Mouse (Mus musculus): ENCODE results near the gene Fbxw5. TPM values are rescaled to one million over a fixed set of nuclear protein-coding genes. Genes with fewer than 3 reads are reported as not detected.

Fbxw5 gene
- polyA plus RNA-seq, 1 experiment from 2014 or later: 118 TPM

DNA sequence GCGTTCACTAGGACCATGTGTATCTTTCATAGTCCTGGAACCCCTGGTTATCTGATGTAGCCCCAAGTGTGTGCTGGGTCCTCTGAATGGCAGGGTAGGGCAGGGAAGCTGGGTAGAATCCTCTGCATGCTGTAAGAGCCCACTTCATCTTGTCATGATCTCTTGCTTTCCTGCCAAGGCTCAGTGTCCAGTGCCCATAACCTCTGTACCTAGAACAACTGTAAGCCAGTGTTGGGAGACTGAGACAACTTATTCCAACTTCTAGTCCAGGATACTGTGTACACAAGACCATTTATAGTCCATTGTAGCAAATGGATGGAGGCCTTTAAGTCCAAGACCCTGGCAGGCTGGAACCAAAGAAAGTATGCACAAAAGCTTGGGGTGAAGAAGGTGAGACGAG, 35.3 kb upstream of the Fbxw5 start:
- H3K4me2 ChIP-seq (replicated peaks): no peak overlapping the region
- H3K36me3 ChIP-seq: no peaks in the 10 kb centered on the region
- WGBS: 87% methylated on average over 2 of the region's 2 CpGs
- H3K27me3 ChIP-seq (replicated peaks): no peaks in the 10 kb centered on the region
- peaks cover 14% of the 10 kb centered on the region for H3K4me1 ChIP-seq
- ATAC-seq (ENCODE audit: low FRiP score, low read depth): no peak
- H3K9me3 ChIP-seq: no peaks in the 10 kb centered on the region
- H3K4me3 ChIP-seq: no peak overlapping the region
- H3K27ac ChIP-seq: no peak overlapping the region
- no peak overlapping the region for H3K9ac ChIP-seq

DNA sequence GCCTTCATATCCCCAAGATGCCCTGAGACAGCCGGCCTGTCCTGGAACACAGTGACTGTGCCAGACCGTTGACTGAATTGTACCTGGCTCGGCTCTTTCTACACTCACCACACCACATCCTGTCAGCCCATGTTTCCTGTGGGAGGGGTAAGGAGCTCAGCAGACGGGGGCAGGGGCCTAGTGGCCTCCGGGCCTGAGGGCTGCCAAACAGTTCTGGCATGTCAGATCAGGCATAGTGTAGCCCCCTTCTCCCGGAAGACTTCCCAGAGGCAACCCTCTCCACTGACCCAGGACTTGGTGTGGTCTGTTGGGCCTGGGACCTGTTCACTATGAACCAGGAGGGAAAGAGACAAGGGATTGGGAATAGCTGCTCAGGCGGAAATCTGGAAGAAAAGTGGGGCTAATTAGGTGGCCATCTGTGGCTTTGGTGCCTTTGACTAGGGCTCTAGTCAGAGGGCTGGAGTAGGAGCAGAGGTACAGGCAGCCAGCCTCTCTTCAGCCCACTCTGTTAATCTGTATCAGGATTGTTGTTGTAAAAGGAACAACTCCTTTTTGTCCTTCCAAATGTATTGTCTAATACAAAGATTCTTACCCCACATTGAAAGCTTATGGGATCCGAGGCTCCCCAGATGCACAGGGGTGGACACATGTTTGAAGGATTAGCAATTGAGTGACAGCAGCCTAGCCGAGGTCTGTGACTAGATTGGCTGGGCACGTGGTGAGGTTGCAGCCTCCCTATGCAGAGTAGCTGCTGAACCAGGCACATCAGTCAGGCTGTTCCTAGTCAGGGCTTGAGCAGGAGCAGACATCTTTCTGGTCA, 34.5 kb upstream of the Fbxw5 start:
- no peak overlapping the region for H3K27ac ChIP-seq
- H3K4me1 ChIP-seq: peaks cover 11% of the 10 kb centered on the region; the same call in 1 of the 2 replicates
- H3K9ac ChIP-seq: no peak overlapping the region
- H3K4me3 ChIP-seq: no peak overlapping the region
- ATAC-seq (ENCODE audit: low FRiP score, low read depth): no peak
- no peaks in the 10 kb centered on the region for H3K27me3 ChIP-seq (replicated peaks)
- whole genome bisulfite sequencing: 59% methylated on average over 10 of the region's 10 CpGs
- no peaks in the 10 kb centered on the region for H3K9me3 ChIP-seq
- no peaks in the 10 kb centered on the region for H3K36me3 ChIP-seq
- no peak overlapping the region for H3K4me2 ChIP-seq (replicated peaks)

DNA sequence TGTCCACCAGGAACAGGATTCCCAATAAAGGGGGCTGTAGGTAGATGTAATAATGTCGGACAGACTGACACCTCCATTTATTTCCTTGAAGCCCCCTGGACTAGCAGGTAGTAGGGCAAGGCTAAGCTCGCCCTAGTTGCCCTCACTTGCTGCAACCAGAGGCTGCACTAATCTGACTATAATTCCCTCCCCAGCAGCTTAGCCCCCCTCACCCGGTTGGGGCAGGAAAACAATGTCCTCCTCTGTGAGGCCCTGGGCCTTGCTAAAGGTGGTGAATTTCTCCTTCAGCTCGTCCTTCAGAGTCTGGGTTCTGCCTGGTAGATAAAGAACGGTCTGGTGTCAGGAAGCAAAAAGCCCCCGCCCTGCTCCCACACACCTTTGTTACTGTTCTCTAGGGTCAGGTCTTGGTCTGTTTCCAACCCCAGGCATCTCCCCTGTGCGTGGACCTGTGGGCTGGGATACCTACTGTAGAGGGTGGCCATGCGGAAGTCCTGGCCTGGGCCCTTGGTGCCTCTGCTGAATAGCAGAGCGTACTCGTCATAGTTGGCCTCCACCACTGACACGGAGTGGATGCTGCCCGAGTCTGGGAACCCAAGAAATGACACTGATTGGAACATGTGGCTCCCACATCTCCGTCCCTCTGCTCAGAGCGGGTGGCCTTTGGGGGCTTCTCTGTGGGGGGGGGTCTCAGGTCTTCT, 32.8 kb upstream of the Fbxw5 start:
- no peaks in the 10 kb centered on the region for H3K9me3 ChIP-seq
- H3K4me1 ChIP-seq: peaks cover 7% of the 10 kb centered on the region; the same call in 1 of the 2 replicates
- WGBS: 79% methylated on average over 14 of the region's 14 CpGs
- H3K36me3 ChIP-seq: no peaks in the 10 kb centered on the region
- H3K4me3 ChIP-seq: no peak overlapping the region
- H3K4me2 ChIP-seq (replicated peaks): no peak overlapping the region
- H3K9ac ChIP-seq: no peak overlapping the region
- ATAC-seq (ENCODE audit: low FRiP score, low read depth): no peak
- no peaks in the 10 kb centered on the region for H3K27me3 ChIP-seq (replicated peaks)
- H3K27ac ChIP-seq: no peak overlapping the region

DNA sequence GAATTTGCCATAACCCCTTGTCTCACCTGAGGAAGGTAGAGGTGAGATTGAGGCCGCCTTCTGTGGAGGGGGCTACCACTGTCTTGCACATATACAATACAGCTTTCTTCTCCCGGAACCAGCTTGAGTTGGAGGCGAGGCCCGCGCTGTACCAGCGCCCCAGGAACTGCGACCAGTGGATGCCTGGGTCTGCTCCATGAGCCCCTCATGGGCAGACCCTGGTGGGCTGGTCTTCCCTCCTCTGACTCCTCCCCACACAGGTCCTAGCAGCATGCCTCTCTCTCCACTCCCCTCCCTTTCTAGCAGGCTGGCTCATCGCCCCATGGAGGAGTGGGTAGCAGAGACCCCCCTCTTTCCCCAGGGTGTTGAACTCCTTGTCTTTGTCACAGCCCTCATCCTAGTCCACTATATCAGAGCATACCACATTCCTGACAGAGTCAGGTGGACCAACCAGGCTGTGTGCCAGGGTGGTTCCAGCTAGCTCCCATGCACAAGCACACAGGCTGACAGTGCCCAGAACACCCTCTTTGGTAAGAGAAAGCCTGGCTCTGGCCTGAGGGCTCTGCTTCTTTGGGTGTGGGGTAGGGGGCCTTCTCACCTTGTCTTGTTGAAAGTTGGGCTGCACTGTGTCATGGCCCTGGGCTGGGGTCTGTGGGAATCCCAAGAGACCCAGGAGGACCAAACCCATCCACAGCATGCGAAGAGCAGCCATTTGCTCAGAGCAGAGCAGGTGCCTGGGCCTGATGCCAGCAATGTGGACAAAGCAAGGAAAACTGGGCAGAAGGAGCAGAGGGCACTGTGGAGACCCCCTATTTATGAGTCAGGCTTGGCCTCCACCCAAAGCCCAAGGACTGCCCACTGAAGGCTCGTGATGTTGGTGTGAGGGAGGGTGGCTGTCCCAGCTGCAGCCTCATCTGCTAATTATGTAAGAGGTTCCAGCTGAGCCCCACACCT, 31.3 kb upstream of the Fbxw5 start:
- Histone ChIP-seq H3K9ac (no peak overlapping the region), H3K36me3 (no peaks in the 10 kb centered on the region), H3K27ac (no peak overlapping the region), H3K4me3 (no peak overlapping the region), H3K27me3 (replicated peaks) (no peaks in the 10 kb centered on the region), H3K9me3 (no peaks in the 10 kb centered on the region), H3K4me2 (replicated peaks) (no peak overlapping the region), H3K4me1 (peaks cover 7% of the 10 kb centered on the region; the same call in 1 of the 2 replicates)
- 0 out of 2 replicates have a peak, but pooled peaks have one; percentile 44 for ATAC-seq (ENCODE audit: low FRiP score, low read depth)
- WGBS: 72% methylated on average over 10 of the region's 10 CpGs

DNA sequence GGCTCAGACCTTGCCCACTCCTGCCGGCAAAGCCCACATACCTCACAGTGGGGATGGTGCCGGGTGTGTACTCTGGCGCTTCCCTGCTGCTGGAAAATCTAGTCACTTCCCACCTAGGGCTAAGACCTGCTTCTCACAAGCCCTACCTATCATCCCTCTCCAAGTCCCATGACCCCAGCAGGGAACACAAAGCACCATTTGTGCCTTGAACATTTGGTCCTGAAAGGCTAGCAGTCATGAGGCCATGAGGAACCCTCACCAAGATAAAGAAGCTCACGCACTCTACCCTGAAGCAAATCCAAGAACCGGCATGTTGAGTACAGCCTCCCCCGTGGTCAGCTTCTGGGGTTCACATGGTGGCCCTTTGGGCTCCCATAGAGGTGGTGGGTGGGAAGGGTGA, 30.6 kb upstream of the Fbxw5 start, which contains the start of gene Ptgds:
TSS of gene Ptgds (minus strand) at position 78 of the 400 bp plus-strand sequence.
- Histone ChIP-seq H3K27ac (no peak within 1 kb of the TSS), H3K4me1 (peaks cover 7% of the 10 kb centered on the region; the same call in 1 of the 2 replicates), H3K4me3 (no peak within 1 kb of the TSS), H3K4me2 (replicated peaks) (no peak within 1 kb of the TSS), H3K27me3 (replicated peaks) (no peaks in the 10 kb centered on the region), H3K9ac (no peak within 1 kb of the TSS), H3K36me3 (no peaks in the 10 kb centered on the region), H3K9me3 (no peaks in the 10 kb centered on the region)
- ATAC-seq (ENCODE audit: low FRiP score, low read depth): no peak
- 55% methylated on average over 6 of the region's 6 CpGs for WGBS

DNA sequence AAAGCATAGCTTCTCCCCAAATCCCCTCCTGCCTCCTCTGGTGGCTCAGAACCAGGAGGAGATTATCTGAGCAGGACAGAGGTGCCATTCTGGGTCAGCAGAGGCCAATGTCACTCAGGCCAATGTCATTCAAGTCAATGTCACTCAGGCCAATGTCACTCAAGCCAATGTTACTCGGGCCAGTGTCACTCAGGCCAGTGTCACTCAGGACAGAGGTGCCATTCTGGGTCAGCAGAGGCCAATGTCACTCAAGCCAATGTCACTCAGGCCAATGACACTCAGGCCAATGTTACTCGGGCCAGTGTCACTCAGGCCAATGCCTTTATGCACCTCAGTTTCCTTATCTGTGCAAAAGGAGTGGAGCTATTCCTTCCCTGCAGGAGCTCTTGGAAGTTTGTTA, 28.0 kb upstream of the Fbxw5 start:
- 68% methylated on average over 2 of the region's 2 CpGs for WGBS
- H3K4me1 ChIP-seq: peaks cover 7% of the 10 kb centered on the region; the same call in 1 of the 2 replicates
- no peaks in the 10 kb centered on the region; the same call in 1 of the 2 replicates for H3K27me3 ChIP-seq (replicated peaks)
- no peaks in the 10 kb centered on the region for H3K36me3 ChIP-seq
- no peak overlapping the region for H3K27ac ChIP-seq
- no peak for ATAC-seq (ENCODE audit: low FRiP score, low read depth)
- no peak overlapping the region for H3K4me2 ChIP-seq (replicated peaks)
- no peak overlapping the region for H3K4me3 ChIP-seq
- H3K9me3 ChIP-seq: no peaks in the 10 kb centered on the region
- H3K9ac ChIP-seq: no peak overlapping the region

DNA sequence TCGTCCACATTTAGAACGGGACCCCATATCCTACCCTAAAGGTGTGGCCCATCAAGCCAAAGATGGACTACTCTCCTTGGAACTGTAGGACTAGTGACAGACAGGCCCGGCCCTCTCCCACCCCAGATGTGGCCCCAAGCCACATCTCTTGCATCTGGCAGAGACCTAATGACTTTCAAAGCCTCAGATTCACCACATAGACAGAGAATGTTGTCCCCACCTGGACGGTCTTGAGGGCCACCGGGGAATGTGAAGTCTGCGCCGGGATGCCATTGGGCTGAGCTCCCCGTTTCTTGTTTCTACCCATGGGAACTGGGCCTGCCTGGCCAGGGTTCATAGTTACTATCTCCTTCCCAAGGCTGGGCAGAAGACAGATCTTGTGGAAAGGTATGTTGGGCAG, 23.0 kb upstream of the Fbxw5 start:
- no peak overlapping the region for H3K4me3 ChIP-seq
- WGBS: 89% methylated on average over 8 of the region's 8 CpGs
- no peak overlapping the region for H3K9ac ChIP-seq
- no peaks in the 10 kb centered on the region for H3K4me1 ChIP-seq
- H3K4me2 ChIP-seq (replicated peaks): no peak overlapping the region
- H3K27ac ChIP-seq: no peak overlapping the region
- no peaks in the 10 kb centered on the region; the same call in 1 of the 2 replicates for H3K27me3 ChIP-seq (replicated peaks)
- ATAC-seq (ENCODE audit: low FRiP score, low read depth): no peak
- no peaks in the 10 kb centered on the region for H3K36me3 ChIP-seq
- H3K9me3 ChIP-seq: no peaks in the 10 kb centered on the region

DNA sequence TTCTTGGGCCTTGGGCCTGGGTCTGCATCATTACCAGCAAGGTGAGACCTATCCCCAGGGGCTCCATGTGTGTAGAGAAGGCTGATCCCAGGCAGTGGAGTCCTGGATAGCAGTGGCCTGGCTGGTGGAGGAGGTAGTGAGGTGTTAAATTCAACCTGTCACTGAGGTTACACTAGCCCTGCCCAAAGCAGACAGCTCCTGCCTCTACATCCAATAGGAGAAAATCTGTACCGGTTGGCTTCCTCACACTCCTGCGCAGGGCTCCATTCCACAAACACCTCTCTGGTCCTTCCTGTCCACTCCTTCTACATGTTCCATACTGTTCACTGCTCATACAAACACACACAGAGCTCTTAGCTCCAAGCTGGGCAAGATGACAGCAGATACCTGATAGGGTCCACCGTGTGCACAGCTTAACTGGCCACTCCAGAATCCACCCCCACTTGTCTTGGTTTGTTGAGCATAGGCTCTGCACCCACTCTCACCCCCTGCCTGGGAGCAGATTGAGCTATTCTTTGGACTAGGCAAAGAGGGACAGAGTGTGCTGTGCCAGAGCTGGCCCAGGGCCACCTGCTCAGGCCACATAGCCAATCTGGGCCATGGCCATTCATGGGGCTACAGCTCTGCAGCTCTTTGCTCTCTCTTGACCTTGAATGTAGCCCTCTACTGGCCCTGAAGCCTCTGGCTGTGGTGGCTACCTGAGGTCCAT, 22.4 kb upstream of the Fbxw5 start:
- no peak for ATAC-seq (ENCODE audit: low FRiP score, low read depth)
- no peak overlapping the region for H3K27ac ChIP-seq

DNA sequence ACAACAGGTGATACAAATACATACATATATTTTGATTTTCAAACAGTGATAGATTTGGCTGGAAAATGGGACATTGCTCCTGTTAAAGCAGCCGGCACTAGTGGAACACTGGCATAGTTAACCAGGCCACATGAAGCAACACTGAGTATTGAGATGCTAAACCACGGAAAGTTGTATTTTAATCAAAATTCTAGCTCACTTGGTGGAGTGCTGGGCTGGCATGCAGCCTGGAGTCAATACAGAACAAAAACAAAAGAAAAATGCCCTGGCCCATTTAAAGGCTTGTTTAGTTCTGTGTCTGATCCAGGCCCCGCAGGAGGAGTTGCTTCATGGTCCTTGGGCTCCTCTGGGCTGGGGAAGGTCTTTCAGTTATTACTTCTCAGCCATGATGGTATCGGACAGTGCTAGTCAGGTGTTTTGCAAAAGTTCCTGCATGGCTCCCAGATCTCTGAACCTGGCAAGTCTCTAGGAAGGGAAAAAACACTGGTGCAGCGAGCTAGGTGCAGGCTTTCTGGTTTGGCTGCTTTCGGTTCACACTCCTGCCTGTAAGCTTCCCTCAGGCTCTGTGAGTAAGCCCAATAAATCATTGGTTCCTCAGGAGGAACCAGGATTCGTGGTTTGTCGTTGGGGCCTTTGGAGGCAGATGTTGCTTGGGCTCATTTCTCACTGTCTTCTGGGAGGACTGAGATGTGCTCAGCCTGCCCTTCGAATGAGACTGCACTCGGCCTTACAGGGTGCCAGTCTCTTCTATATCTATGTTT, 20.8 kb upstream of the Fbxw5 start:
- H3K9me3 ChIP-seq: no peaks in the 10 kb centered on the region
- no peak overlapping the region for H3K4me2 ChIP-seq (replicated peaks)
- no peaks in the 10 kb centered on the region for H3K36me3 ChIP-seq
- H3K27me3 ChIP-seq (replicated peaks): no peaks in the 10 kb centered on the region; the same call in 1 of the 2 replicates
- 73% methylated on average over 10 of the region's 10 CpGs for WGBS
- H3K4me3 ChIP-seq: no peak overlapping the region
- H3K9ac ChIP-seq: no peak overlapping the region
- ATAC-seq (ENCODE audit: low FRiP score, low read depth): no peak
- H3K4me1 ChIP-seq: no peaks in the 10 kb centered on the region
- H3K27ac ChIP-seq: no peak overlapping the region

More for the DNA sequence above, 22.4 kb upstream of the Fbxw5 start:
- no peaks in the 10 kb centered on the region for H3K4me1 ChIP-seq
- no peak overlapping the region for H3K4me2 ChIP-seq (replicated peaks)
- WGBS: 91% methylated on average over 3 of the region's 3 CpGs
- no peak overlapping the region for H3K4me3 ChIP-seq
- no peaks in the 10 kb centered on the region for H3K36me3 ChIP-seq
- no peaks in the 10 kb centered on the region; the same call in 1 of the 2 replicates for H3K27me3 ChIP-seq (replicated peaks)
- H3K9ac ChIP-seq: no peak overlapping the region
- no peaks in the 10 kb centered on the region for H3K9me3 ChIP-seq

DNA sequence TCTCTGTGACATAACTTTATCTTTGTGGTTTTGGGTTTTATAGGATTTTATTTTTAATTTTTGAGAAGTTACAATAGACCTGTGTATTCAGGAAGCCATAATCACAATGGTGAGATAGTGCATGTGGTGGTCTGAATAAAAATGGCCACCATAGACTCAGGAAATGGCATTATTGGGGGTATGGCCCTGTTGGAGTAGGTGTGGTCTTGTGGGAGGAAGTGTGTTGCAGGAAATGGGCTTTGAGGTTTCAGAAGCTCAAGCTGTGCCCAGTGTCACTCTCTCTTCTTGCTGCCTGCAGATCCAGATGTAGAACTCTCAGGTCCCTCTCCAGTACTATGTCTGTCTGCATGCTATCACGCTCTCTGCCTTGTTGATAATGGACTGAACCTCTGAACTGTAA, 20.0 kb upstream of the Fbxw5 start:
- no peaks in the 10 kb centered on the region for H3K4me1 ChIP-seq
- H3K4me2 ChIP-seq (replicated peaks): no peak overlapping the region
- H3K9ac ChIP-seq: no peak overlapping the region
- no peaks in the 10 kb centered on the region for H3K9me3 ChIP-seq
- H3K27ac ChIP-seq: no peak overlapping the region
- H3K4me3 ChIP-seq: no peak overlapping the region
- no peak for ATAC-seq (ENCODE audit: low FRiP score, low read depth)
- no peaks in the 10 kb centered on the region; the same call in 1 of the 2 replicates for H3K27me3 ChIP-seq (replicated peaks)
- WGBS: 100% methylated on average over 1 of the region's 1 CpGs
- H3K36me3 ChIP-seq: no peaks in the 10 kb centered on the region

DNA sequence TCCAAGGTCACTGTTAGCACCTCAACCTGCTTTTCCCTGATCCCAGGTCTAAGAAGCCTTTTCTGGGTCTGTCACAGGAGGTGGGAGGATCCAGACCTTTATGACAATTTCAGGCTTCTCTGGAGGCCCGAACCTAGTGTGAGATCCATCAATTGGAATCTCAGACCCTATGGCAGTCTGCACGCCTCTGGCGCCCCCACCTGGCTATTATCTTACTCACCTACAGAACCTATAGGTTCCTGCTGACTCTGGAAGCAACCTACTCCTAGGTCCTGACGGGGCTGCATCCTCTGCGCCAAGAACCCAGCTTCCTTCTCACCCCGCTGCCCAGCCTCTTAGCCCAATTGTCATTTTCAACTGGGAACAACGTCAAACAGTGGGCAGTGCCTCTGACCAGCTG, 17.6 kb upstream of the Fbxw5 start:
- WGBS: 28% methylated on average over 7 of the region's 7 CpGs
- no peaks in the 10 kb centered on the region for H3K4me1 ChIP-seq
- no peak for ATAC-seq (ENCODE audit: low FRiP score, low read depth)
- no peaks in the 10 kb centered on the region for H3K9me3 ChIP-seq
- H3K9ac ChIP-seq: no peak overlapping the region
- H3K27me3 ChIP-seq (replicated peaks): no peaks in the 10 kb centered on the region
- H3K27ac ChIP-seq: no peak overlapping the region
- no peak overlapping the region for H3K4me2 ChIP-seq (replicated peaks)
- H3K4me3 ChIP-seq: no peak overlapping the region
- no peaks in the 10 kb centered on the region for H3K36me3 ChIP-seq
